Mouse (Mus musculus) neural tube, embryonic 11.5 days (tissue): ENCODE results near the gene Oprm1. TPM values are rescaled to one million over a fixed set of nuclear protein-coding genes. Genes with fewer than 3 reads are reported as not detected.

Experiments
- ATAC-seq: fragments of 200-750 bp; cut with Nextera tagmentation; 2 replicates; pipeline ENCODE4 v1.8.0; 2017; ENCODE audit warnings: moderate number of reproducible peaks, mild to moderate bottlenecking, moderate TSS enrichment, moderate library complexity; ENCODE audit not compliant: insufficient read depth, low FRiP score, low TSS enrichment
- DNase-seq: peaks from one replicate; pipeline ENCODE4 v3.0.0-alpha.2; 2015; ENCODE audit warnings: low spot score
- H3K27ac ChIP-seq: fragments of 300-500 bp; sonication (generic); 2 replicates; pipeline ENCODE4 v1.5.1; 2014; ENCODE audit warnings: low read depth, mild to moderate bottlenecking, low read length
- H3K27me3 ChIP-seq: fragments of 300-500 bp; sonication (generic); 2 replicates; pipeline ENCODE4 v1.6.1; 2014; ENCODE audit warnings: mild to moderate bottlenecking, low read length, mixed read lengths; ENCODE audit not compliant: control insufficient read depth, insufficient read depth
- H3K36me3 ChIP-seq: fragments of 300-500 bp; sonication (generic); 2 replicates; pipeline ENCODE4 v1.6.1; 2014; ENCODE audit warnings: mild to moderate bottlenecking, low read length, moderate library complexity, mixed read lengths; ENCODE audit not compliant: control insufficient read depth, insufficient read depth
- H3K4me1 ChIP-seq: fragments of 300-500 bp; sonication (generic); 2 replicates; pipeline ENCODE4 v1.6.1; 2014; ENCODE audit warnings: low read length, mixed read lengths; ENCODE audit not compliant: control insufficient read depth, insufficient read depth
- H3K4me2 ChIP-seq: fragments of 300-500 bp; sonication (generic); 2 replicates; pipeline ENCODE4 v1.6.1; 2014; ENCODE audit warnings: low read depth, mild to moderate bottlenecking, moderate library complexity
- H3K4me3 ChIP-seq: fragments of 300-500 bp; sonication (generic); 2 replicates; pipeline ENCODE4 v1.5.1; 2014; ENCODE audit warnings: low read depth, low read length
- H3K9ac ChIP-seq: fragments of 300-500 bp; sonication (generic); 2 replicates; pipeline ENCODE4 v1.6.1; 2014; ENCODE audit warnings: mild to moderate bottlenecking, low read length
- H3K9me3 ChIP-seq: fragments of 300-500 bp; sonication (generic); 2 replicates; pipeline ENCODE4 v1.6.1; 2016; ENCODE audit warnings: low read length; ENCODE audit not compliant: control insufficient read depth
- WGBS: fragments of 180-500 bp; shearing (Covaris S2); extraction: QIAGEN DNeasy Blood & Tissue Kit; methylation state at CpG from one replicate; pipeline ENCODE4 v1.1.7; 2014; 5-methylcytosine and 5-hydroxymethylcytosine counted together
- polyA plus RNA-seq: library from polyadenylated mRNA; unstranded; fragments of >200 nt; fragmentation: Nextera tagmentation; extraction: Ambion mirVana; gene quantifications from 2 replicates; pipeline ENCODE4 v1.2.1, GENCODE M21; 2014

Gene Oprm1
- polyA plus RNA-seq, 1 experiment from 2014 or later = 0.77 TPM

DNA sequence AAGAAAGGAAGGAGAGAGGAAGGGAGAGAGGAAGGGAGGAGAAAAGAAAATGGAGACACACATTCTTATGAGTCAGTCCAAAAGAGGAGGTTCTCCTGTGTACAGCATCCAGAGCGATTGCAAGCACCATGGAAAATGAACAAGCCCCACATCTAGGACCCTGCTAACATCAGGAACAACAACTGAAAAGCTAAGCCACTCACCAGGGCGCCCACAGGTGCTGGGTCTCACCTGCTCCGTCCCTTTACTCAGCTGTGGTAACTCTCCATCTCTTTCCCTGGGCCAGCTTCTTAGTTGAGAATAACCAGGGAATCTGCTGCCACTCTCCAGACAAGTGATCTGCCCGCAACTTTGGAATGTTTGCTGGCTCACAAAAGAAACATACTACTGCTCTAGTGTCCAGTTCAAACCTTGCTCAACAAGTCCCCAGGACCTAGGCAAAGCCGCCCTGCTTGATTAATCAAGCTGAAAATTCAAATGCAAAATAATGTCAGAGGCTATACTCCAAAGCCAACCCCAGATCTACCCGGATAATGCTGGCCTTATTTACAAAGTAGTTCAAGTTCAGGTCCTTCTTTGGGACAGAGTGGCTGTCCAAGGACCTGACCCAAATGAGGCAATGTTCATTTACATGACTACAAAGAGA is 296.4 kb downstream of the Oprm1 start:
- 81% methylated on average over 6 of the region's 6 CpGs for WGBS
- no peak for DNase-seq

GRCm38 (mm10) chr10:7057546-7057945 is 299.2 kb downstream of the Oprm1 start:
- H3K9ac ChIP-seq = no peak overlapping the region
- H3K27me3 ChIP-seq = no peaks in the 10 kb centered on the region
- no peak overlapping the region for H3K4me2 ChIP-seq
- ATAC-seq (no peak), DNase-seq (no peak)
- no peaks in the 10 kb centered on the region for H3K9me3 ChIP-seq
- H3K4me3 ChIP-seq = no peak overlapping the region
- no peaks in the 10 kb centered on the region; the same call in 1 of the 2 replicates for H3K4me1 ChIP-seq
- WGBS = 88% methylated on average over 1 of the region's 1 CpGs
- no peaks in the 10 kb centered on the region for H3K36me3 ChIP-seq
- no peak overlapping the region for H3K27ac ChIP-seq

More for the DNA sequence above, 296.4 kb downstream of the Oprm1 start:
- no peaks in the 10 kb centered on the region for H3K36me3 ChIP-seq
- H3K27ac ChIP-seq = no peak overlapping the region
- no peaks in the 10 kb centered on the region; the same call in 1 of the 2 replicates for H3K4me1 ChIP-seq
- H3K9me3 ChIP-seq = no peaks in the 10 kb centered on the region
- no peak overlapping the region for H3K4me3 ChIP-seq
- no peak overlapping the region for H3K4me2 ChIP-seq
- no peak overlapping the region for H3K9ac ChIP-seq
- H3K27me3 ChIP-seq = no peaks in the 10 kb centered on the region
- ATAC-seq = no peak

DNA sequence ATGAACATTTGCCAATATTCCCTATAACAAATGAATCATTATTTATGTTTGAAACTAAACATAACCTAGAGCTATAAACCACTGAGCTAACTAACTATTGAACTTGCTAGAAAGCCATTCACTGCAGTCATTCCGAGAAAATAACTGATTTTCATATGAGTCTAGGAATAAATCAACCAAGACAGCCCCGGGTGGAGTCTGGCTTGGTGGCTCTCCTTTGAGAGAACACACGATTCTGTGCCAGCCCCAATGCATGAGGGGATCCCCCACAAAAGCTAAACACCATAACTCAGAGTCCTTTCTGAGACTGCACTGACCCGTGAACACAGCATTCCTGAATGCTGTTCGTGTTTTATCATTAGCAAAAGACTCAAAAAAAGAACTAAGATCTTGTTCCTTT is 302.0 kb downstream of the Oprm1 start:
- no peak overlapping the region for H3K9ac ChIP-seq
- H3K9me3 ChIP-seq = no peaks in the 10 kb centered on the region
- no peak overlapping the region for H3K27ac ChIP-seq
- H3K4me3 ChIP-seq = no peak overlapping the region
- no peaks in the 10 kb centered on the region for H3K27me3 ChIP-seq
- no peaks in the 10 kb centered on the region for H3K36me3 ChIP-seq
- H3K4me2 ChIP-seq = no peak overlapping the region
- no peak for DNase-seq
- H3K4me1 ChIP-seq = no peaks in the 10 kb centered on the region
- no peak for ATAC-seq
- WGBS = 39% methylated on average over 5 of the region's 5 CpGs

DNA sequence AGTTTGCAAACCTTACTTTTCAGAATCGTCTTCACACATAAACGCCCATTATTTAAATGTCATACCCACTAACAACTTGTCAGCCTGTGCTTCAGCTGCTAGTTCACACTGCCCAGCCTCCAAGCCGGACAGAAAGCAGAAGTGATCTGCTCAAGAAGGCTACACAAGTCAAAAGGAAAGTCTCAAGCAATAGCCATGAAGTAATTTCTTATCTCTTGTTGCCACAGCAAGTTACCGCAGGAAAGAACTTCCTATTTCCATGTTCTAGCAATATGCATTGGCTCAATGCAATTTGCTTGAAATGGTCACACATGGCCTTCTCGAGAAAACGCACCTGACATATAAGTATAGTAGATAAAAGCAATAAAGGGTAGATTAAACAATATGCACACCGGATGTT is 304.7 kb downstream of the Oprm1 start:
- Histone ChIP-seq H3K9ac (no peak overlapping the region), H3K27ac (no peak overlapping the region), H3K36me3 (no peaks in the 10 kb centered on the region), H3K9me3 (no peaks in the 10 kb centered on the region), H3K4me1 (no peaks in the 10 kb centered on the region), H3K4me3 (no peak overlapping the region), H3K27me3 (no peaks in the 10 kb centered on the region), H3K4me2 (no peak overlapping the region)
- 89% methylated on average over 7 of the region's 7 CpGs for WGBS
- DNase-seq (no peak), ATAC-seq (no peak)

GRCm38 (mm10) chr10:7063752-7064457 is 305.6 kb downstream of the Oprm1 start:
- no peak for ATAC-seq
- Histone ChIP-seq H3K27ac (no peak overlapping the region), H3K36me3 (no peaks in the 10 kb centered on the region), H3K4me3 (no peak overlapping the region), H3K27me3 (no peaks in the 10 kb centered on the region), H3K4me1 (no peaks in the 10 kb centered on the region), H3K4me2 (no peak overlapping the region), H3K9ac (no peak overlapping the region), H3K9me3 (no peaks in the 10 kb centered on the region)
- no peak for DNase-seq
- whole genome bisulfite sequencing = 89% methylated on average over 9 of the region's 9 CpGs

DNA sequence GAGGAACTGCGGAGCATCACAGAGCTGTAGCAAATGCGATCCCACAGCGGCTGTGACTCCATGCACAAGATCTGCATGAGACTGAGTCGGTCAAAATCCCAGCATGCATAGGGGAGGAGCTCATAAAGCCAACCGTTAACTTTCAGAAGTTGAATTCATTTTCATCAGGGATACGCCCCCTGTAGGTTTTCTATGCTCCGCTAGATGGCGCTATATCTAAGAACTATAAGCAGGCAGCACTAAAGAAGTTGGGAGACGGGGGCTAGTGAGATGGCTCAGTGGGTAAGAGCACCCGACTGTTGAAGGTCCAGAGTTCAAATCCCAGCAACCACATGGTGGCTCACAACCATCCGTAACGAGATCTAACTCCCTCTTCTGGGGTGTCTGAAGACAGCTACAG is 310.3 kb downstream of the Oprm1 start:
- H3K36me3 ChIP-seq = no peaks in the 10 kb centered on the region
- no peaks in the 10 kb centered on the region for H3K27me3 ChIP-seq
- no peak overlapping the region for H3K4me2 ChIP-seq
- DNase-seq (no peak), ATAC-seq (no peak)
- 71% methylated on average over 12 of the region's 12 CpGs for WGBS
- H3K9me3 ChIP-seq = no peaks in the 10 kb centered on the region
- no peak overlapping the region for H3K9ac ChIP-seq
- H3K27ac ChIP-seq = no peak overlapping the region
- H3K4me1 ChIP-seq = no peaks in the 10 kb centered on the region
- no peak overlapping the region for H3K4me3 ChIP-seq

GRCm38 (mm10) chr10:7069090-7069489 is 310.8 kb downstream of the Oprm1 start:
- Histone ChIP-seq H3K9me3 (no peaks in the 10 kb centered on the region), H3K4me3 (no peak overlapping the region), H3K36me3 (no peaks in the 10 kb centered on the region), H3K27ac (no peak overlapping the region), H3K4me2 (no peak overlapping the region), H3K9ac (no peak overlapping the region), H3K4me1 (no peaks in the 10 kb centered on the region), H3K27me3 (no peaks in the 10 kb centered on the region)
- ATAC-seq = no peak
- no peak for DNase-seq
- 88% methylated on average over 2 of the region's 2 CpGs for WGBS

- Histone ChIP-seq H3K4me1 (no peaks in the 10 kb centered on the region), H3K27ac (no peak overlapping the region), H3K9ac (no peak overlapping the region), H3K4me3 (no peak overlapping the region), H3K36me3 (no peaks in the 10 kb centered on the region), H3K27me3 (no peaks in the 10 kb centered on the region), H3K9me3 (no peaks in the 10 kb centered on the region), H3K4me2 (no peak overlapping the region)
- WGBS = 73% methylated on average over 8 of the region's 8 CpGs
- DNase-seq (no peak), ATAC-seq (0 out of 2 replicates have a peak, but pooled peaks have one; percentile 50)
These were observed 312.0 kb downstream of the Oprm1 start for GRCm38 (mm10) chr10:7070100-7070835.
